Mouse (Mus musculus) yolk sac, embryonic 10.5 days (tissue): ENCODE measurements around the gene Scgb2a2.
"Not testable (repeated sequence)": the region's sequence is repeated elsewhere in the genome, so short reads cannot be mapped to it uniquely, and the experiment has no call there.

Source experiments
- DNase-seq: peaks from one replicate; pipeline ENCODE4 v3.0.0-alpha.2; 2017; ENCODE audit warnings: low spot score

The Scgb2a2 gene

DNA sequence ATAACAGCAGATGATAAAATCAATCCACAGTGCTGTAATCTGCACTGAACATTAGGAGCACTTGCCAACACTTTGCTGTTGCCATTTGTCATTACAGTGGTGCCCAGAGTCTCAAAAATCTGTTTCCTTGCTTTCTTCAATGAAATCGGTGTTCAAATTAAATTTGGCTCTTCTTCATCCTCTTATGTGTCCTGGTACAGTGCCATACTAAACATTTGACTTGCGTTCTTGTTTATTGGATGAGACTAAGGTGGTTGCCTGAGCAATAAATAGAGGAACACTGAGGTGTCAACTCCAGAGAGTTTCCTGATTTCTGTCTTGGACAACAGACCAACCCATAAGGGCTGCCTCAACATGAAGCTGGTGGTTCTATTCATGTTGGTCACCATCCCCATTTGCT is at the start of gene Scgb2a2:
TSS of gene Scgb2a2 (plus strand) at position 301 of the 400 bp plus-strand sequence.
- DNase-seq: no peak

DNA sequence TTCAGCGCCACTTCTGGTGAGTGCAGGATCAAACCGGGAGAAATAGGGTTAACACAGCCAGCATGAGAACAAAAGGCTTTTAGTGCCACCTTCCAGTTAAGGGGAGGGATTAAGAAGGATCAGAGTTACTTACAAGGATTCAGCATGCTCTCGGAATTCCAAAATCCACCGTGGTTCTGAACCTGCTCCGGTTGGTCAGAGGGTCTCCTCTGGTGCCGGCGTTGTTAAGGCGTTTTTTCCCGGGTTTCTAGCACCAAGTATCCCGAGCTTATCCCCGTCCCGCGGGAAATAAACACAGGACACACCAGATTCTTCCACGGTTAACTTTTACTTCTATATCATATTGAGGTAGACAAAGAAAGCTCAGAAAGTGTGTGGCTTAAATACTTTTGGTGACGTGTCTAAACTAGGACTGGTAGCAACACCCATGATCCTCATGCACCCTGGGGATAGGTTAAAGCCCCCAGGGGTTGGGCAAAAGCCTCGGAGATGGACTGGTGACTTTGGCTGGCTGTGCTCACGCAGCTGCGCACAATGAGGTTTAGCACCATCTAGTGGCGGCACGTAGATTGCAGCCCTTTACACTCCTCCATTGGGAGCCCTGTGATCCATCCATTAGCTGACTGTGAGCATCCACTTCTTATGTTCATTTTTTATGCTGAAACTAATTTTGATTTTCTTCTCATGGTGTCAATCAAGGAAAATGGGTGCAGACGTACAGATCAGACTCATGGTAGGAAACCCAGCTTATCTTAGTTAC is 10.6 kb upstream of the Scgb2a2 start:
- not testable (repeated sequence) for DNase-seq

- no peak for DNase-seq
These were observed 10.0 kb upstream of the Scgb2a2 start for GRCm38 (mm10) chr19:9837341-9837715.

- not testable (repeated sequence) for DNase-seq
These were observed 2.2 kb downstream of the Scgb2a2 start for GRCm38 (mm10) chr19:9849368-9850075.

- not testable (repeated sequence) for DNase-seq
These were observed 13.5 kb downstream of the Scgb2a2 start for GRCm38 (mm10) chr19:9860821-9861220.

DNA sequence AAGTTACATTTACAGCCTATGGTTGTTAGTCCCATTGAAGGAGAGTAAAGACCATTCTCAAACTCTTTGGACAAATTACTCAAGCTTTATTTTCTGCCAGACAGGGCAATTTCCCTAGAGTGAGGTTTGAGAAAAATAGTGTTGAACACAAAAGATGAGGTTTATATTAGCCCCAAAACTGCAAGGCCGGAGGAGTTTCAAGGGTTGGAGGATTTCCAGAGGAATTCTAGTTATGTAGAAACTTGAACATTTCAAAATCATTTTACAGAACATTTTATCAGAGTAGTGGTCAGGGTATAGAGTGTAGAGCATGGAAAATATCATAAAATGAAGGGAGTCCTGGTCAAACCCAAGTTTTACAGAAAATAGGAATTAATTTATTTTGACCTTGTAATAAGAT is 17.5 kb downstream of the Scgb2a2 start:
- no peak for DNase-seq

DNA sequence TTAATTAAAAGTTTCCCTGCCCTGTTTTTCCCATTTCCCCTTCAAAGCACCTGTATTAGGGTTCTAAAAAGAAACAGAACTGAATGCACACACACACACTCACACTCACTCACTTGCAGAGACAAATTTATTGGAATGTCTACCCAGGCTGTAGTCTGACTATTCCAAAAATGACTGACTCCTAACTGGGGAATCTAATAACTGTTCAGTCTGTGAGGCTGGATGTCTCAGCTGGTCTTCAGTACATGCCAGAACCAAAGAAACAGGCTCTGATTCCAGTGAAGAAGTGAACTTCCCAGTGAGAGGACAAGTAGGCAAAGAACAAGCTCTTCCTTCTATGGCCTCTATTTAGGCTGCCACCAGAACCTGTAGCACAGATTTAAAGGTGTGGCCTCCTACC is 18.1 kb downstream of the Scgb2a2 start:
- no peak for DNase-seq

GRCm38 (mm10) chr19:9878186-9878835 is 30.9 kb downstream of the Scgb2a2 start:
- no peak for DNase-seq

- no peak for DNase-seq
These were observed 39.0 kb downstream of the Scgb2a2 start for GRCm38 (mm10) chr19:9886348-9886747.

GRCm38 (mm10) chr19:9886771-9887170 is 39.4 kb downstream of the Scgb2a2 start:
- DNase-seq: no peak

- DNase-seq: no peak
These were observed 48.7 kb downstream of the Scgb2a2 start for GRCm38 (mm10) chr19:9896067-9896466.

DNA sequence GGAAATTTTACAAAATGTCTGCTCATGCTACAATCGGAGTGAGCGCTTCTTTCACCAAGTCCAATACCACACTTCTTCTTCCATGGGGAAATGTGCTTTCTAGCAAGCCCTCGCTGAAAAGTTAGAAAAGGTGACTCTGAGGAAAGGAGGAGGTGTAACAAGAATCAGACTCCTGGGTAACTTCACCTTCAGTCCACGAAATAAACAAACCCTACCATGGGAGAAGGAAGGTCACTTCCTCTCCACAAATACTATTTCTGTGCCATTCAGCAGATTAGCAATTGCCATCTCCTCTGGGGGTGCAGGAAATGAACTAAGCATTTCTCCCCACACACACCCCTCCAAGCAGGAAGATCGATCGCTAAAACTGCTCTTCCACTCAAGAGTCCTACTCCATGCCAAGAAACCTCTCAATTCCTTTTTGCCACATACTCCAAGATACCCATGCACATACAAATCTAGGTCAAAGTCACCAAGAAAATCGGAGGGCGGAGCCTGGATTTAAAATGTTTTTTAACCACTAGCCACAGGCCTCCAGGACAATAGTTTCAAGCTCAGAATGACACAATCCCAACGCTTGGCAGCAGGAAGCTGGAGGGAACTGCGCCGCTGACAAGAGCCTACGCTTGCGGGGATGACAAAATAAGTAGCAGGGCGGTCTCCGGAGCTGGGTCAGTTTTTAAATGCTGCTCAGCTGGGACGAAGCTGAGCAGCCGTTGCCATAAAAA is 51.1 kb downstream of the Scgb2a2 start:
- peak; percentile 40 for DNase-seq

GRCm38 (mm10) chr19:9899072-9899779 is 51.9 kb downstream of the Scgb2a2 start, which contains the start of gene Incenp:
Incenp (minus strand) TSS chr19:9899551.
- DNase-seq: peak; percentile 97

GRCm38 (mm10) chr19:9899780-9900146 is 52.4 kb downstream of the Scgb2a2 start:
- DNase-seq: no peak

DNA sequence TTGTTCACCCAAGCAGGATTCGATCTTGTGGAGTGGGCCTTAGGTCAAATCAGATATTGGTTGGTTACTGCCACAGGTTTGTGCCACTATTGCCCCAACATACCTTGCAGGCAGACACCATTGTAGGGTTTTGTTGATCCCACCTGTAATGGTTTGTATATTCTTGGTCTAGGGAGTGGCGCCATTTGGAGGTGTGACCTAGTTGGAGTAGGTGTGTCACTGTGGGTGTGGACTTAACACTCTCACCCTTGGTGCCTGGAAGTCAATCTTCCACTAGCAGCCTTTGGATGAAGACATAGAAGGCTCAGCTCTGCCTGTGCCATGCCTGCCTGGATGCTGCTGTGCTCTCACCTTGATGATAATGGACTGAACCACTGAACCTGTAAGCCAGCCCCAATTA is 53.3 kb downstream of the Scgb2a2 start:
- not testable (repeated sequence) for DNase-seq
